Mouse (Mus musculus) kidney, adult 2 months (tissue): Measurements from ENCODE around the gene Plcd3. TPM values are rescaled to one million over a fixed set of nuclear protein-coding genes. Genes with fewer than 3 reads are reported as not detected.

Experiments
- DNase-seq: peaks from one replicate; pipeline ENCODE4 v3.0.0; 2021
- H3K27ac ChIP-seq: fragments of 200-500 bp; 2 replicates; pipeline ENCODE4 v1.5.1; 2012; ENCODE audit warnings: low read depth, low read length, control low read depth, inconsistent platforms; ENCODE audit not compliant: insufficient read depth
- H3K27me3 ChIP-seq: fragments of 200-500 bp; replicated peaks from 2 replicates; pipeline ENCODE4 v1.6.1; 2012; ENCODE audit warnings: mild to moderate bottlenecking, moderate library complexity, low read length, inconsistent platforms; ENCODE audit not compliant: control insufficient read depth, insufficient read depth
- H3K36me3 ChIP-seq: fragments of 200-500 bp; 2 replicates; pipeline ENCODE4 v1.6.1; 2012; ENCODE audit warnings: mild to moderate bottlenecking, moderate library complexity, low read length, inconsistent platforms; ENCODE audit not compliant: control insufficient read depth, insufficient read depth
- H3K4me1 ChIP-seq: fragments of 200-500 bp; 2 replicates; pipeline ENCODE4 v1.6.1; 2011; ENCODE audit warnings: low read length; ENCODE audit not compliant: control insufficient read depth, insufficient read depth
- H3K4me3 ChIP-seq: fragments of 200-500 bp; 2 replicates; pipeline ENCODE4 v1.5.1; 2011; ENCODE audit warnings: mild to moderate bottlenecking, low read depth, low read length, control low read depth; ENCODE audit not compliant: insufficient read depth
- CTCF ChIP-seq: fragments of 200-500 bp; conservative IDR thresholded peaks from 2 replicates; pipeline ENCODE4 v1.5.1; 2011; ENCODE audit warnings: low read depth, mild to moderate bottlenecking, control low read depth, low read length, moderate library complexity, mixed read lengths; ENCODE audit not compliant: insufficient read depth, insufficient read length
- POLR2A ChIP-seq: fragments of 200-500 bp; IDR thresholded peaks from one replicate; pipeline ENCODE4 v1.6.1; 2011; ENCODE audit warnings: low read depth, low read length, control low read depth
- WGBS: fragments of 180-500 bp; shearing (Covaris S2); methylation state at CpG from one replicate; pipeline ENCODE4 v1.1.7; 2018; 5-methylcytosine and 5-hydroxymethylcytosine counted together
- polyA plus RNA-seq: library from polyadenylated mRNA; depleted of rRNA; stranded (reverse); fragments of >200 nt; gene quantifications from 2 replicates; pipeline ENCODE4 v1.2.3, GENCODE M21; 2012

Plcd3 gene
- polyA plus RNA-seq, 1 experiment, result 14.9 TPM

GRCm38 (mm10) chr11:103116959-103117590 is 15.6 kb upstream of the Plcd3 start:
- peak; percentile 84 for DNase-seq

GRCm38 (mm10) chr11:103116008-103116818 is 14.8 kb upstream of the Plcd3 start, which contains the start of gene Hexim1:
Gene Hexim1, plus strand, starts transcription at chr11:103116231.
- Histone ChIP-seq H3K36me3 (no peaks in the 10 kb centered on the region), H3K4me3 (peak within 1 kb of the TSS; percentile 98), H3K27me3 (no peaks in the 10 kb centered on the region), H3K27ac (peak within 1 kb of the TSS; percentile 100), H3K4me1 (peaks cover 23% of the 10 kb centered on the region)
- DNase-seq, result peak; percentile 100
- under 1% methylated on average over 52 of the region's 53 CpGs for WGBS
- TF ChIP-seq POLR2A (peak; percentile 98), CTCF (0 out of 2 replicates have a peak, but pooled peaks have one; percentile 3)

More at GRCm38 (mm10) chr11:103116959-103117590, 15.6 kb upstream of the Plcd3 start:
- Histone ChIP-seq H3K27me3 (no peaks in the 10 kb centered on the region), H3K4me3 (peak overlapping the region; percentile 74), H3K4me1 (peaks cover 18% of the 10 kb centered on the region; the same call in 1 of the 2 replicates), H3K36me3 (no peaks in the 10 kb centered on the region), H3K27ac (peak overlapping the region; percentile 59)
- WGBS, result under 1% methylated on average over 35 of the region's 35 CpGs
- TF ChIP-seq CTCF, result peak; percentile 69
- TF ChIP-seq POLR2A, result peak; percentile 11

GRCm38 (mm10) chr11:103115163-103116007 is 13.9 kb upstream of the Plcd3 start:
- no peaks in the 10 kb centered on the region for H3K36me3 ChIP-seq
- peaks cover 24% of the 10 kb centered on the region for H3K4me1 ChIP-seq
- peak overlapping the region; percentile 100 for H3K27ac ChIP-seq
- peak; percentile 94 for DNase-seq
- H3K4me3 ChIP-seq, result peak overlapping the region; percentile 98
- no peaks in the 10 kb centered on the region for H3K27me3 ChIP-seq
- WGBS, result under 1% methylated on average over 34 of the region's 34 CpGs
- TF ChIP-seq POLR2A (peak; percentile 52), CTCF (no peak)

GRCm38 (mm10) chr11:103114270-103114943 is 12.9 kb upstream of the Plcd3 start:
- 85% methylated on average over 11 of the region's 11 CpGs for WGBS
- no peak for DNase-seq
- peak overlapping the region; percentile 100 for H3K27ac ChIP-seq
- peaks cover 24% of the 10 kb centered on the region for H3K4me1 ChIP-seq
- no peaks in the 10 kb centered on the region for H3K27me3 ChIP-seq
- no peak for TF ChIP-seq POLR2A
- no peak for TF ChIP-seq CTCF
- H3K4me3 ChIP-seq, result peak overlapping the region; percentile 98
- H3K36me3 ChIP-seq, result no peaks in the 10 kb centered on the region

GRCm38 (mm10) chr11:103113771-103114170 is 12.3 kb upstream of the Plcd3 start:
- H3K4me3 ChIP-seq, result no peak overlapping the region
- no peak for DNase-seq
- H3K27me3 ChIP-seq, result no peaks in the 10 kb centered on the region
- WGBS, result 70% methylated on average over 4 of the region's 4 CpGs
- H3K36me3 ChIP-seq, result no peaks in the 10 kb centered on the region
- H3K27ac ChIP-seq, result no peak overlapping the region
- no peak for TF ChIP-seq POLR2A
- no peak for TF ChIP-seq CTCF
- peaks cover 24% of the 10 kb centered on the region for H3K4me1 ChIP-seq

- H3K4me1 ChIP-seq, result peaks cover 21% of the 10 kb centered on the region
- no peak overlapping the region for H3K4me3 ChIP-seq
- H3K27me3 ChIP-seq, result no peaks in the 10 kb centered on the region
- TF ChIP-seq POLR2A, result no peak
- TF ChIP-seq CTCF, result no peak
- peak overlapping the region; percentile 65 for H3K27ac ChIP-seq
- H3K36me3 ChIP-seq, result no peaks in the 10 kb centered on the region
- WGBS, result 53% methylated on average over 12 of the region's 12 CpGs
- peak; percentile 35 for DNase-seq
These were observed 11.5 kb upstream of the Plcd3 start for GRCm38 (mm10) chr11:103113005-103113404.
